Mouse (Mus musculus): ENCODE results near the gene Arl13b. TPM values are rescaled to one million over a fixed set of nuclear protein-coding genes. Genes with fewer than 3 reads are reported as not detected.

The Arl13b gene
- total and polyA plus RNA-seq, 2 experiments, result 1.3 to 12.6 TPM

DNA sequence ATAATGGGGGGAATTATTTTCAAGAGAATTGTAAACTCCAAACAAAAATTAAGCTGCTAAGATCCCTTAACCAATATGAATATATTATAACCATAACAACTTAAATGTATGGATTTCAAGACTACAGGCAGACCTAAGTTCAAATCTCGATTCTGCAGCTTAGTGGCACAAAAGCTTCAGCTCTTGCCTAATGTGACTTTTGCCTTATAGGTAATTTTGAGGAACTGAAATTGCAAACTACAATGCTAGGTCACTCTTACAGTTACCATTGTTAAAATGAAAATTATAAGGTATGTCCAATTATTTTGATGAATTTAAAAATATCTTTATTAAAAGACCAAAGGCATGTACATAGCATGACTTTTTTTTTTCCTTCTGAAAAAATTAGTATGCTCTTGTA is 50.2 kb downstream of the Arl13b start:
- Histone ChIP-seq H3K79me2 (ENCODE audit: control insufficient read depth, insufficient read depth, low read length) (no peaks in the 10 kb centered on the region), H3K27ac (replicated peaks; ENCODE audit: insufficient read depth, low read depth, low read length) (no peak overlapping the region), H3K4me1 (ENCODE audit: control insufficient read depth, insufficient read depth, low read length) (0 out of 2 replicates have a peak, but pooled peaks cover 2% of the 10 kb centered on the region), H3K36me3 (ENCODE audit: control insufficient read depth, insufficient read depth, low read length) (peaks cover 9% of the 10 kb centered on the region), H3K9ac (ENCODE audit: low read depth, low read length) (no peak overlapping the region), H3K27me3 (ENCODE audit: control insufficient read depth, insufficient read depth, low read length) (no peaks in the 10 kb centered on the region), H3K4me3 (ENCODE audit: insufficient read depth, low read depth, low read length) (no peak overlapping the region)
- TF ChIP-seq CTCF (IDR thresholded peaks at IDR 0.05; ENCODE audit: low read depth, low read length), result no peak
- TF ChIP-seq POLR2A (IDR thresholded peaks at IDR 0.05; ENCODE audit: extremely low read depth, insufficient read depth, low read length), result no peak
- WGBS, result 71% methylated on average over 1 of the region's 1 CpGs
- DNase-seq (ENCODE audit: extremely low read depth, low read depth, low spot score), result no peak

DNA sequence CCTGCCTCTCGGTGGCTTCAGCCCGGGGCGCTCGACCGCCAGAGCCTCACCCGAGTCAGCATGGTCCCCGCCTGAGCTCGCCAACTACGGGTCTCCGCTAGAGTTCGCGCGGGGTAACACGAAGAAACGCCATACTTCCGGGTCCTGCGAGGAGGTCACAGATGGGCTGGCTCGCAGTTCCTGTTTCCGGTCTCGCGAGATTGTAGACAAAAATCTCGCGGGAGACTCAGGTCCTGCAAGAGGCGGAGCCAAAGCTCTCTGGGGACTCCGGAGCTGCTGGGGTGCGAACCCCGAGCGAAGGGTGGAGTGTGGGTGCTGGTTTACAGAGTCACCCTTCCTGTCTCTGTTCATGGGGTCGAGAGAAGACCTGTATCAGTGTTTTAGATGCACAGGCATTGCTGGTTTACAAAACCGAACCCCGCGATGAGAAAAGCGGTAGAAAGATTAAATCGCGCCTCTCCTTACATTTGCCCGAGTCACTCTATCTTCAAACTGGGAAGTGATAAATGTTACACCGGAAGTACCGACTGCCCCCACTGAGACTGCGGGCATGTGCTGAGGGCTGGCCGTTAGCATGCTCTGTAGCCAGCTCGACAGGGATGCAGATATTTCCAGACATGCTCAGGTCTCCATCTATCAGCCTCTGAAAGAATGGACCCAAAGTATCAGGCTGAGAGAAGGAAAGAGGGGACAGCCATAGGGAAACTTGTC is 60.1 kb downstream of the Arl13b start, which contains the start of gene Nsun3:
Gene Nsun3 (minus strand): TSS at position 198 of the 711 bp plus-strand sequence.
- WGBS, result 2% methylated on average over 41 of the region's 41 CpGs
- H3K36me3 ChIP-seq (ENCODE audit: control insufficient read depth, insufficient read depth, low read length), result no peaks in the 10 kb centered on the region
- peaks cover 3% of the 10 kb centered on the region; the same call in 1 of the 2 replicates for H3K4me1 ChIP-seq (ENCODE audit: control insufficient read depth, insufficient read depth, low read length)
- no peaks in the 10 kb centered on the region for H3K27me3 ChIP-seq (ENCODE audit: control insufficient read depth, insufficient read depth, low read length)
- no peak for TF ChIP-seq CTCF (IDR thresholded peaks at IDR 0.05; ENCODE audit: low read depth, low read length)
- TF ChIP-seq POLR2A (IDR thresholded peaks at IDR 0.05; ENCODE audit: extremely low read depth, insufficient read depth, low read length), result peak; percentile 81
- DNase-seq (ENCODE audit: extremely low read depth, low read depth, low spot score), result peak; percentile 88
- peak within 1 kb of the TSS; percentile 97 for H3K9ac ChIP-seq (ENCODE audit: low read depth, low read length)
- peak within 1 kb of the TSS; percentile 91 for H3K27ac ChIP-seq (replicated peaks; ENCODE audit: insufficient read depth, low read depth, low read length)
- no peaks in the 10 kb centered on the region for H3K79me2 ChIP-seq (ENCODE audit: control insufficient read depth, insufficient read depth, low read length)
- peak within 1 kb of the TSS; percentile 90 for H3K4me3 ChIP-seq (ENCODE audit: insufficient read depth, low read depth, low read length)

DNA sequence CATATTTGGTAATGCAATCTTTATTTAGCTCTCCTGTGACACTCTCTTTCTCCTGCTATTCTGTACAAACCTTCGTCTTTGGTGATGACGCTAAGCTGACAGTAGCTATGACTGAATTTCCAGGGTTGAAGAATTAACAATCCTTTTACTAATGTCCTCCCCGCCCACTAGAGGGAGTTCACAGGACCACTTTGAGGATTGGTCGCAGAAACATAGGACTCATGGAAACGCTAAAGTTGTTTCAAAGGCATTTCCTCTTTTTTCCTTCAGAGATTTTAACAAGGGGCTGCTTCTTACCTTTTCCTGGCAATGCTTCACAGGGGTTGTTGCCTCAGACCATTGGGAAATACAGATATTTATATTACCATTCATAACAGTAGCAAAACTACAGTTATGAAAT is 64.6 kb downstream of the Arl13b start:
- Histone ChIP-seq H3K27ac (replicated peaks; ENCODE audit: insufficient read depth, low read depth, low read length) (no peak overlapping the region), H3K79me2 (ENCODE audit: control insufficient read depth, insufficient read depth, low read length) (no peaks in the 10 kb centered on the region), H3K9ac (ENCODE audit: low read depth, low read length) (no peak overlapping the region), H3K4me1 (ENCODE audit: control insufficient read depth, insufficient read depth, low read length) (peaks cover 3% of the 10 kb centered on the region; the same call in 1 of the 2 replicates), H3K27me3 (ENCODE audit: control insufficient read depth, insufficient read depth, low read length) (no peaks in the 10 kb centered on the region), H3K4me3 (ENCODE audit: insufficient read depth, low read depth, low read length) (no peak overlapping the region), H3K36me3 (ENCODE audit: control insufficient read depth, insufficient read depth, low read length) (no peaks in the 10 kb centered on the region)
- DNase-seq (ENCODE audit: extremely low read depth, low read depth, low spot score), result no peak
- WGBS, result 57% methylated on average over 5 of the region's 5 CpGs
- peak; percentile 33; the same call in 1 of the 2 replicates for TF ChIP-seq CTCF (IDR thresholded peaks at IDR 0.05; ENCODE audit: low read depth, low read length)
- no peak for TF ChIP-seq POLR2A (IDR thresholded peaks at IDR 0.05; ENCODE audit: extremely low read depth, insufficient read depth, low read length)

DNA sequence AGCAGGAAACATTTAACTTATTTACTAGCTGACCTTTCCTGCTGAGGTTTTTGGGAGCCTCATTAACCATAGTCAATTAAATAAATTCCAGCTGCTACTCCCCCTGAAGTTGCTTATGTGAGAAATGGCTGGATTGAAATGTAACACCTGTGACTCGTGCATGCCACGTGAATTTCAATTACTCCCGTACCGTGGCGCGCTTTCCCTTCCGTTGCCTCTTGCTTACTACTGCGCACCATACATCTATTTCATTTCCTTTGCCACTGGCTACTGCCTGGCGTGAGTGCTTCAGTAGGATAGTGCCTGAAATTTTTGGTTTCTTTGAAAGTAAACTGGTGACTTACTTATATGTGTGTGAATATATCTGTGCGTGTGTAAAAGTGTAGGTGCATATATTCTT is 68.6 kb downstream of the Arl13b start:
- H3K79me2 ChIP-seq (ENCODE audit: control insufficient read depth, insufficient read depth, low read length), result no peaks in the 10 kb centered on the region
- TF ChIP-seq CTCF (IDR thresholded peaks at IDR 0.05; ENCODE audit: low read depth, low read length) (no peak), POLR2A (IDR thresholded peaks at IDR 0.05; ENCODE audit: extremely low read depth, insufficient read depth, low read length) (no peak)
- H3K27ac ChIP-seq (replicated peaks; ENCODE audit: insufficient read depth, low read depth, low read length), result no peak overlapping the region
- no peaks in the 10 kb centered on the region for H3K27me3 ChIP-seq (ENCODE audit: control insufficient read depth, insufficient read depth, low read length)
- DNase-seq (ENCODE audit: extremely low read depth, low read depth, low spot score), result no peak
- H3K4me3 ChIP-seq (ENCODE audit: insufficient read depth, low read depth, low read length), result no peak overlapping the region
- H3K36me3 ChIP-seq (ENCODE audit: control insufficient read depth, insufficient read depth, low read length), result peaks cover 2% of the 10 kb centered on the region; the same call in 1 of the 2 replicates
- no peak overlapping the region for H3K9ac ChIP-seq (ENCODE audit: low read depth, low read length)
- WGBS, result 88% methylated on average over 10 of the region's 10 CpGs
- no peaks in the 10 kb centered on the region for H3K4me1 ChIP-seq (ENCODE audit: control insufficient read depth, insufficient read depth, low read length)

DNA sequence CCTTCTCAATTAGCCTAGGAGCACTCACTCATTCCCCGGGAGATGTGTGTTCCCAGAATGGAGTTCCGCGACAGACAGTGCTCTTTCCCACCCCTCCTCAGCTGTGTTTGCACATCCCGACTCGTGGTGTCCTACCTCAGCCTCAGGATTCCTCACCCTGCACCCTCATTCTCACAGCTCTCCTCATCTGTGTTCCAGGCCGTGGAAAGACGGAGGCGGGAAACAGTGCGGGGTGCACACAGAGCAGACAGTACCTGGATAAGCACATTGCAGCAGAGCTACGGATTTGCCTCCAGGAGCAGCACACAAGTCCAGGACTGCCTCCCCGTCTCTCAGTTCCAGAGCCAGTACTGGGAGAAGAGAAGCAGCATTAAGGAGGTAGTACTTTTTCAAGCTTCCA is 70.8 kb downstream of the Arl13b start:
- 89% methylated on average over 11 of the region's 11 CpGs for WGBS
- no peak overlapping the region for H3K9ac ChIP-seq (ENCODE audit: low read depth, low read length)
- H3K27me3 ChIP-seq (ENCODE audit: control insufficient read depth, insufficient read depth, low read length), result no peaks in the 10 kb centered on the region
- TF ChIP-seq POLR2A (IDR thresholded peaks at IDR 0.05; ENCODE audit: extremely low read depth, insufficient read depth, low read length) (no peak), CTCF (IDR thresholded peaks at IDR 0.05; ENCODE audit: low read depth, low read length) (no peak)
- no peak for DNase-seq (ENCODE audit: extremely low read depth, low read depth, low spot score)
- H3K36me3 ChIP-seq (ENCODE audit: control insufficient read depth, insufficient read depth, low read length), result peaks cover 10% of the 10 kb centered on the region; the same call in 1 of the 2 replicates
- no peaks in the 10 kb centered on the region for H3K4me1 ChIP-seq (ENCODE audit: control insufficient read depth, insufficient read depth, low read length)
- no peaks in the 10 kb centered on the region for H3K79me2 ChIP-seq (ENCODE audit: control insufficient read depth, insufficient read depth, low read length)
- no peak overlapping the region for H3K27ac ChIP-seq (replicated peaks; ENCODE audit: insufficient read depth, low read depth, low read length)
- no peak overlapping the region for H3K4me3 ChIP-seq (ENCODE audit: insufficient read depth, low read depth, low read length)

DNA sequence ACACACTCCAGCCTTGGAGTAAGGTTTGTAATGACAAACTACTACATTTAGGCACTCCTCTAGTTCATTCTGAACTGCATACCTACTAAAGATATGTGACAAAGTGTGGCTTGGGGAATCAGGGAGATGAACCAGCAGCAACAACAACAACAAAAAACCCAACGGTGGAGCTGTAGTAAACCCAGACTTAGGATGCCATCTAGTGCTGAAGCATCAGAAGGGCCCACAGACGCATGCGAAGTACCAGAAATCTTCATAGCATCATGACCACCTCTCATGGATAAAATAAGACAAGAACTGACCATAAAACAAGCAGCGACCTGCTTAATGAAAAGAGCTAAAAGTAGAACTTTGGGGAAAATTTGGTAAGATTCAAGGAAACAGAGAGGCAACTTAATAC is 73.4 kb downstream of the Arl13b start:
- Histone ChIP-seq H3K79me2 (ENCODE audit: control insufficient read depth, insufficient read depth, low read length) (no peaks in the 10 kb centered on the region), H3K4me1 (ENCODE audit: control insufficient read depth, insufficient read depth, low read length) (no peaks in the 10 kb centered on the region), H3K36me3 (ENCODE audit: control insufficient read depth, insufficient read depth, low read length) (peaks cover 24% of the 10 kb centered on the region), H3K27me3 (ENCODE audit: control insufficient read depth, insufficient read depth, low read length) (no peaks in the 10 kb centered on the region), H3K9ac (ENCODE audit: low read depth, low read length) (no peak overlapping the region), H3K4me3 (ENCODE audit: insufficient read depth, low read depth, low read length) (no peak overlapping the region), H3K27ac (replicated peaks; ENCODE audit: insufficient read depth, low read depth, low read length) (no peak overlapping the region)
- DNase-seq (ENCODE audit: extremely low read depth, low read depth, low spot score), result no peak
- WGBS, result 88% methylated on average over 4 of the region's 4 CpGs
- no peak for TF ChIP-seq POLR2A (IDR thresholded peaks at IDR 0.05; ENCODE audit: extremely low read depth, insufficient read depth, low read length)
- TF ChIP-seq CTCF (IDR thresholded peaks at IDR 0.05; ENCODE audit: low read depth, low read length), result no peak
